Mouse (Mus musculus) liver (tissue): ENCODE measurements around the gene Cib2.
A peak's percentile ranks its signal among the peaks of the same experiment; 100 is the strongest.
"Not testable (repeated sequence)": the region's sequence is repeated elsewhere in the genome, so short reads cannot be mapped to it uniquely, and the experiment has no call there.

Experiments
- DNase-seq: peaks from one replicate; pipeline ENCODE4 v3.0.0-alpha.2; 2020; ENCODE audit warnings: mixed read lengths

Gene Cib2

GRCm38 (mm10) chr9:54559771-54560471 lies at the start of gene Cib2:
Gene Cib2, minus strand, starts transcription at chr9:54560218.
- peak; percentile 92 for DNase-seq

GRCm38 (mm10) chr9:54604886-54605285 lies 44.9 kb upstream of the Cib2 start:
- peak; percentile 76 for DNase-seq

GRCm38 (mm10) chr9:54604131-54604654 lies 44.2 kb upstream of the Cib2 start:
- DNase-seq = no peak

- no peak for DNase-seq
Observed at GRCm38 (mm10) chr9:54602916-54603315, 42.9 kb upstream of the Cib2 start.

- DNase-seq = no peak
Observed at GRCm38 (mm10) chr9:54602386-54602785, 42.4 kb upstream of the Cib2 start.

GRCm38 (mm10) chr9:54596752-54597465 lies 36.9 kb upstream of the Cib2 start:
- DNase-seq = no peak

- DNase-seq = not testable (repeated sequence)
Observed at GRCm38 (mm10) chr9:54593652-54594051, 33.6 kb upstream of the Cib2 start.

GRCm38 (mm10) chr9:54587863-54588262 lies 27.8 kb upstream of the Cib2 start:
- no peak for DNase-seq

GRCm38 (mm10) chr9:54586199-54587061 lies 26.4 kb upstream of the Cib2 start, which contains the start of gene Idh3a:
Gene Idh3a, plus strand, starts transcription at chr9:54586334.
- DNase-seq = peak; percentile 100

GRCm38 (mm10) chr9:54585839-54586198 lies 25.8 kb upstream of the Cib2 start:
- no peak for DNase-seq

- DNase-seq = not testable (repeated sequence)
Observed at GRCm38 (mm10) chr9:54584127-54584526, 24.1 kb upstream of the Cib2 start.

GRCm38 (mm10) chr9:54583712-54584111 lies 23.7 kb upstream of the Cib2 start:
- no peak for DNase-seq

GRCm38 (mm10) chr9:54571130-54571839 lies 11.3 kb upstream of the Cib2 start:
- DNase-seq = no peak

GRCm38 (mm10) chr9:54568732-54569131 lies 8.7 kb upstream of the Cib2 start:
- no peak for DNase-seq

- no peak for DNase-seq
Observed at GRCm38 (mm10) chr9:54566958-54567357, 6.9 kb upstream of the Cib2 start.

GRCm38 (mm10) chr9:54560831-54561601 lies 998 bp upstream of the Cib2 start:
- DNase-seq = no peak

- no peak for DNase-seq
Observed at GRCm38 (mm10) chr9:54558731-54559130, 1.3 kb downstream of the Cib2 start.

GRCm38 (mm10) chr9:54555044-54555443 lies 5.0 kb downstream of the Cib2 start:
- no peak for DNase-seq

- DNase-seq = peak; percentile 53
Observed at GRCm38 (mm10) chr9:54552409-54552808, 7.6 kb downstream of the Cib2 start.

- DNase-seq = no peak
Observed at GRCm38 (mm10) chr9:54549433-54549832, 10.6 kb downstream of the Cib2 start.

- peak; percentile 70 for DNase-seq
Observed at GRCm38 (mm10) chr9:54547536-54547935, 12.5 kb downstream of the Cib2 start.

GRCm38 (mm10) chr9:54544954-54545315 lies 15.1 kb downstream of the Cib2 start:
- DNase-seq = no peak
